Mouse (Mus musculus): ENCODE results near the gene Gpr132. TPM values are rescaled to one million over a fixed set of nuclear protein-coding genes. Genes with fewer than 3 reads are reported as not detected.

The Gpr132 gene
- total and polyA plus RNA-seq, 3 experiments: 24.4 to 62.1 (median 44.7) TPM

GRCm38 (mm10) chr12:112875225-112876013 is 7.4 kb upstream of the Gpr132 start:
- DNase-seq (ENCODE audit: extremely low read depth): peak; percentile 77
- H3K27me3 ChIP-seq (replicated peaks): no peaks in the 10 kb centered on the region
- no peaks in the 10 kb centered on the region for H3K9me3 ChIP-seq (replicated peaks; ENCODE audit: low read length)
- dilution Hi-C loops (cut with MboI; ENCODE audit: extremely low pct_ligation_motif_present, extremely low pct_unique_long_range_greater_than_20kb, low sequenced_read_pairs) (no loop called here), in situ Hi-C loops (cut with MboI; ENCODE audit: low pct_ligation_motif_present, low pct_unique_long_range_greater_than_20kb, low sequenced_read_pairs) (no loop called here)
- H3K36me3 ChIP-seq (replicated peaks in 1 of 2; ENCODE audit: control insufficient read depth in 1 of 2, insufficient read depth in 1 of 2, low read length in 1 of 2): peaks cover 0 to 5% of the 10 kb centered on the region in 2 experiments
- no peak overlapping the region for H3K4me3 ChIP-seq (replicated peaks in 1 of 3; ENCODE audit: low read depth in 2 of 3, low read length in 2 of 3, poor library complexity in 1 of 3)
- no peak overlapping the region for H3K27ac ChIP-seq (ENCODE audit: insufficient read depth, low read depth)
- H3K9ac ChIP-seq (ENCODE audit: insufficient read depth, low read depth): no peak overlapping the region
- H3K79me2 ChIP-seq (replicated peaks; ENCODE audit: control insufficient read depth, extremely low read depth, insufficient read depth, poor library complexity, severe bottlenecking): no peaks in the 10 kb centered on the region
- H3K4me1 ChIP-seq (ENCODE audit: control insufficient read depth in 1 of 2, insufficient read depth in 2 of 2): peaks cover 27 to 49% of the 10 kb centered on the region in 2 experiments
- no peak overlapping the region for H3K4me2 ChIP-seq (ENCODE audit: insufficient read depth, low read depth, poor library complexity, severe bottlenecking)
- TF ChIP-seq MAFK (IDR thresholded peaks at IDR 0.05; ENCODE audit: insufficient replicate concordance, low read length) (no peak), RAD21 (IDR thresholded peaks at IDR 0.05; ENCODE audit: low read depth, low read length) (peak; percentile 79), ZC3H11A (IDR thresholded peaks at IDR 0.05; ENCODE audit: low read depth, low read length) (peak; percentile 29; the same call in 1 of the 2 replicates), CTCF (conservative IDR thresholded peaks at IDR 0.05 in 1 of 2, IDR thresholded peaks at IDR 0.05 in 1 of 2; ENCODE audit: low read depth in 2 of 2, low read length in 2 of 2) (peak; percentile 60 to 93; a peak in 3 of 4 replicates), NELFE (IDR thresholded peaks at IDR 0.05; ENCODE audit: low read depth, low read length) (peak; percentile 39; the same call in 1 of the 2 replicates), HCFC1 (IDR thresholded peaks at IDR 0.05; ENCODE audit: low read depth, low read length) (no peak), JUND (conservative IDR thresholded peaks at IDR 0.05; ENCODE audit: low read depth, low read length) (no peak), MYC (IDR thresholded peaks at IDR 0.05; ENCODE audit: low read depth, low read length) (peak; percentile 52; the same call in 1 of the 2 replicates), IRF4 (IDR thresholded peaks at IDR 0.05; ENCODE audit: low read depth, low read length) (peak; percentile 54; the same call in 1 of the 2 replicates), NRF1 (IDR thresholded peaks at IDR 0.05; ENCODE audit: low read depth, low read length) (0 out of 2 replicates have a peak, but pooled peaks have one; percentile 6), KAT2A (IDR thresholded peaks at IDR 0.05; ENCODE audit: insufficient replicate concordance, low read length) (no peak), EP300 (IDR thresholded peaks at IDR 0.05; ENCODE audit: low read length) (no peak), POLR2AphosphoS2 (IDR thresholded peaks at IDR 0.05; ENCODE audit: low read depth, low read length) (no peak), SMC3 (IDR thresholded peaks at IDR 0.05; ENCODE audit: low read depth, low read length) (peak; percentile 86)

- H3K27me3 ChIP-seq (replicated peaks): no peaks in the 10 kb centered on the region
- no peaks in the 10 kb centered on the region for H3K9me3 ChIP-seq (replicated peaks; ENCODE audit: low read length)
- H3K9ac ChIP-seq (ENCODE audit: insufficient read depth, low read depth): peak overlapping the region; percentile 68
- no peaks in the 10 kb centered on the region for H3K79me2 ChIP-seq (replicated peaks; ENCODE audit: control insufficient read depth, extremely low read depth, insufficient read depth, poor library complexity, severe bottlenecking)
- H3K27ac ChIP-seq (ENCODE audit: insufficient read depth, low read depth): peak overlapping the region; percentile 80
- no peak for DNase-seq (ENCODE audit: extremely low read depth)
- TF ChIP-seq ELF1 (IDR thresholded peaks at IDR 0.05; ENCODE audit: low read depth, low read length) (no peak), NRF1 (IDR thresholded peaks at IDR 0.05; ENCODE audit: low read depth, low read length) (peak; percentile 88), EP300 (IDR thresholded peaks at IDR 0.05; ENCODE audit: low read length) (0 out of 2 replicates have a peak, but pooled peaks have one; percentile 17), JUND (conservative IDR thresholded peaks at IDR 0.05; ENCODE audit: low read depth, low read length) (no peak), CHD1 (IDR thresholded peaks at IDR 0.05; ENCODE audit: low read depth, low read length) (0 out of 2 replicates have a peak, but pooled peaks have one; percentile 63), MAZ (IDR thresholded peaks at IDR 0.05; ENCODE audit: low read depth, low read length) (peak; percentile 44; the same call in 1 of the 2 replicates), POLR2A (IDR thresholded peaks at IDR 0.05; ENCODE audit: low read depth, low read length) (0 out of 2 replicates have a peak, but pooled peaks have one; percentile 33), ZMIZ1 (IDR thresholded peaks at IDR 0.05; ENCODE audit: low read depth, low read length) (0 out of 2 replicates have a peak, but pooled peaks have one; percentile 35), TCF12 (IDR thresholded peaks at IDR 0.05; ENCODE audit: low read depth, low read length) (0 out of 2 replicates have a peak, but pooled peaks have one; percentile 46), ZKSCAN1 (IDR thresholded peaks at IDR 0.05; ENCODE audit: borderline replicate concordance, low read depth, low read length) (no peak), BHLHE40 (IDR thresholded peaks at IDR 0.05; ENCODE audit: low read depth, low read length) (0 out of 2 replicates have a peak, but pooled peaks have one; percentile 24), HCFC1 (IDR thresholded peaks at IDR 0.05; ENCODE audit: low read depth, low read length) (no peak), SIN3A (IDR thresholded peaks at IDR 0.05; ENCODE audit: low read length) (no peak)
- H3K4me2 ChIP-seq (ENCODE audit: insufficient read depth, low read depth, poor library complexity, severe bottlenecking): peak overlapping the region; percentile 47
- H3K36me3 ChIP-seq (replicated peaks in 1 of 2; ENCODE audit: control insufficient read depth in 1 of 2, insufficient read depth in 1 of 2, low read length in 1 of 2): peaks cover 0 to 5% of the 10 kb centered on the region in 2 experiments
- dilution Hi-C loops (cut with MboI; ENCODE audit: extremely low pct_ligation_motif_present, extremely low pct_unique_long_range_greater_than_20kb, low sequenced_read_pairs) (no loop called here), in situ Hi-C loops (cut with MboI; ENCODE audit: low pct_ligation_motif_present, low pct_unique_long_range_greater_than_20kb, low sequenced_read_pairs) (loop anchor here (5.0 kb wide), 1 partner anchor 68 kb away; the partner anchor contains the start of gene Nudt14)
- H3K4me1 ChIP-seq (ENCODE audit: control insufficient read depth in 1 of 2, insufficient read depth in 2 of 2): peaks cover 32 to 59% of the 10 kb centered on the region in 2 experiments
- peak overlapping the region in 2 of 3 experiments; percentile 23 to 63 for H3K4me3 ChIP-seq (replicated peaks in 1 of 3; ENCODE audit: low read depth in 2 of 3, low read length in 2 of 3, poor library complexity in 1 of 3)
Observed at GRCm38 (mm10) chr12:112874199-112874598, 6.2 kb upstream of the Gpr132 start.
